Mouse (Mus musculus) cerebellum, adult (tissue): Measurements from ENCODE around the gene Ush1c.
A peak's percentile ranks its signal among the peaks of the same experiment; 100 is the strongest.
"Not testable (repeated sequence)": the region's sequence is repeated elsewhere in the genome, so short reads cannot be mapped to it uniquely, and the experiment has no call there.

Source experiments
- ATAC-seq: cut with Nextera tagmentation; 2 replicates; pipeline ENCODE4 v1.9.2; 2017; ENCODE audit warnings: mild to moderate bottlenecking, moderate library complexity, mixed read lengths; ENCODE audit not compliant: insufficient number of reproducible peaks, low FRiP score, low TSS enrichment

Gene Ush1c

GRCm38 (mm10) chr7:46210276-46210675, 28.0 kb downstream of the Ush1c start:
- no peak for ATAC-seq

GRCm38 (mm10) chr7:46208131-46208530, 30.2 kb downstream of the Ush1c start:
- ATAC-seq: no peak

GRCm38 (mm10) chr7:46204775-46205174, 33.5 kb downstream of the Ush1c start:
- ATAC-seq: no peak

- ATAC-seq: no peak
Observed at GRCm38 (mm10) chr7:46204046-46204471, 34.2 kb downstream of the Ush1c start.

- no peak for ATAC-seq
Observed at GRCm38 (mm10) chr7:46201649-46202048, 36.7 kb downstream of the Ush1c start.

GRCm38 (mm10) chr7:46200021-46200420, 38.3 kb downstream of the Ush1c start:
- ATAC-seq: no peak

- ATAC-seq: no peak
Observed at GRCm38 (mm10) chr7:46195356-46195755, 42.9 kb downstream of the Ush1c start.

- ATAC-seq: no peak
Observed at GRCm38 (mm10) chr7:46184232-46184631, 54.1 kb downstream of the Ush1c start.

GRCm38 (mm10) chr7:46181590-46181989, 56.7 kb downstream of the Ush1c start:
- peak; percentile 70; the same call in 1 of the 2 replicates for ATAC-seq

GRCm38 (mm10) chr7:46179431-46180275, 58.6 kb downstream of the Ush1c start, which contains the start of gene Abcc8:
Abcc8 (minus strand) TSS chr7:46180033.
- peak; percentile 65; the same call in 1 of the 2 replicates for ATAC-seq

- not testable (repeated sequence) for ATAC-seq
Observed at GRCm38 (mm10) chr7:46168980-46169379, 69.3 kb downstream of the Ush1c start.

GRCm38 (mm10) chr7:46168402-46168801, 69.9 kb downstream of the Ush1c start:
- ATAC-seq: no peak

GRCm38 (mm10) chr7:46167901-46168300, 70.4 kb downstream of the Ush1c start:
- no peak for ATAC-seq

GRCm38 (mm10) chr7:46165876-46166275, 72.4 kb downstream of the Ush1c start:
- ATAC-seq: no peak

GRCm38 (mm10) chr7:46162731-46163130, 75.6 kb downstream of the Ush1c start:
- no peak for ATAC-seq

- ATAC-seq: peak; percentile 86
Observed at GRCm38 (mm10) chr7:46162132-46162727, 76.1 kb downstream of the Ush1c start.

GRCm38 (mm10) chr7:46161615-46162014, 76.7 kb downstream of the Ush1c start:
- no peak for ATAC-seq

- no peak for ATAC-seq
Observed at GRCm38 (mm10) chr7:46157746-46158145, 80.6 kb downstream of the Ush1c start.

GRCm38 (mm10) chr7:46154498-46155488, 83.5 kb downstream of the Ush1c start:
- no peak for ATAC-seq

GRCm38 (mm10) chr7:46152819-46153351, 85.4 kb downstream of the Ush1c start:
- no peak for ATAC-seq
